Mouse (Mus musculus) hindbrain, embryonic 13.5 days (tissue): Measurements from ENCODE around the gene Gnao1. TPM values are rescaled to one million over a fixed set of nuclear protein-coding genes. Genes with fewer than 3 reads are reported as not detected.

Source experiments
- ATAC-seq: fragments of 200-750 bp; cut with Nextera tagmentation; 2 replicates; pipeline ENCODE4 v1.8.0; 2017; ENCODE audit warnings: moderate TSS enrichment; ENCODE audit not compliant: low FRiP score
- H3K27ac ChIP-seq: fragments of 300-500 bp; sonication (generic); 2 replicates; pipeline ENCODE4 v1.5.1; 2015; ENCODE audit warnings: inconsistent platforms, mild to moderate bottlenecking, moderate library complexity
- H3K27me3 ChIP-seq: fragments of 300-500 bp; sonication (generic); 2 replicates; pipeline ENCODE4 v1.6.1; 2015; ENCODE audit warnings: mild to moderate bottlenecking, inconsistent platforms
- H3K36me3 ChIP-seq: fragments of 300-500 bp; sonication (generic); 2 replicates; pipeline ENCODE4 v1.6.1; 2015; ENCODE audit warnings: mild to moderate bottlenecking, inconsistent platforms
- H3K4me1 ChIP-seq: fragments of 300-500 bp; sonication (generic); replicated peaks from 2 replicates; pipeline ENCODE4 v1.6.1; 2015; ENCODE audit warnings: inconsistent platforms
- H3K4me2 ChIP-seq: fragments of 300-500 bp; sonication (generic); 2 replicates; pipeline ENCODE4 v1.6.1; 2015; ENCODE audit warnings: inconsistent platforms, mild to moderate bottlenecking, moderate library complexity
- H3K4me3 ChIP-seq: fragments of 300-500 bp; sonication (generic); 2 replicates; pipeline ENCODE4 v1.5.1; 2015; ENCODE audit warnings: mild to moderate bottlenecking, inconsistent platforms
- H3K9ac ChIP-seq: fragments of 300-500 bp; sonication (generic); 2 replicates; pipeline ENCODE4 v1.6.1; 2015; ENCODE audit warnings: mild to moderate bottlenecking, inconsistent platforms
- H3K9me3 ChIP-seq: fragments of 300-500 bp; sonication (generic); 2 replicates; pipeline ENCODE4 v1.6.1; 2016; ENCODE audit warnings: inconsistent platforms
- WGBS: fragments of 180-500 bp; shearing (Covaris S2); methylation state at CpG from one replicate; pipeline ENCODE4 v1.1.7; 2015; 5-methylcytosine and 5-hydroxymethylcytosine counted together
- polyA plus RNA-seq: library from polyadenylated mRNA; unstranded; fragments of >200 nt; fragmentation: Nextera tagmentation; extraction: Ambion mirVana; gene quantifications from 2 replicates; pipeline ENCODE4 v1.2.1, GENCODE M21; 2015

The Gnao1 gene
- polyA plus RNA-seq, 1 experiment from 2014 or later = 145 TPM

DNA sequence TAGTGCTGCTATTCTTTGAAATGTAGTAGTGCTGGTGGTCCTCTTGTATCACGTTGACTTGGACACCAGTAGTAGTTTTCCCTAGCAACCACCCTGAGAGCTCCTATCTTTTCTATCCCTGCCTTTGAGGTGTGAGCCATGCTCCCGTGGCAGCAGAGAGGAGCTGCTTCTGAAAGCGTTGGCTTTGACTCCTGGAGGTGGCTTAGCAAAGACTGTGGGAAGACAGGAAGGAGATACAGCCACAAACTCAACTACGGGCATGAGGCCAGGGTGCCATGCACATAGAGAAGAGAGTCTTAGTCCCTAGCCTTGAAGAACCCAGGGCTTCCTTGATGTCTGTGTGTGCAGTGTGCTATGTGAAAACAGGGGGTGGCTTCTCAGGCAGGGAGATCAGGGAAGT lies 10.2 kb downstream of the Gnao1 start:
- Histone ChIP-seq H3K9me3 (no peaks in the 10 kb centered on the region), H3K36me3 (peaks cover 63% of the 10 kb centered on the region), H3K4me1 (peaks cover 35% of the 10 kb centered on the region), H3K4me3 (no peak overlapping the region), H3K27me3 (no peaks in the 10 kb centered on the region), H3K9ac (no peak overlapping the region), H3K27ac (no peak overlapping the region), H3K4me2 (no peak overlapping the region)
- ATAC-seq = no peak
- 84% methylated on average over 4 of the region's 4 CpGs for WGBS

DNA sequence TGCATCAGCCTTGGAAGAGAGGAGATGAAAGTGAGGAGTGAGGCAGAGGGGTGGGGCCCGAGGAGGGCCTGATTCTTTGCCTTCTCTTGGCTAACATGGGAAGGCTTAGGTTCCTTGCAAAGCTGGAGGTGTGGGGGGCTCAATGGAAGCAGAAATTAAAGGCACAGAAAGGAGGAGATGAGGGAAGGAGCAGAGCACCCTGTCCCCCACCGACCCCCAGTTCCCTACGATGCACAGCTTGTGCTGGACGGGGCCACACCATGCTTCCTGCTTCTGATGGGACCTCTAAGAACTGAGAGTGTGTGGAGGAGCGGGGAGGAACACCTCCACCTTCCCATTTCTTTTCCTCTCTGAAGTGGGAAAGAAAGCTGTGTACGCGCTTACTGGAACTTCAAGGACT lies 11.6 kb downstream of the Gnao1 start:
- H3K4me3 ChIP-seq = no peak overlapping the region
- no peak overlapping the region for H3K27ac ChIP-seq
- WGBS = 93% methylated on average over 7 of the region's 7 CpGs
- H3K9ac ChIP-seq = no peak overlapping the region
- no peaks in the 10 kb centered on the region for H3K27me3 ChIP-seq
- no peak for ATAC-seq
- no peak overlapping the region for H3K4me2 ChIP-seq
- peaks cover 64% of the 10 kb centered on the region for H3K36me3 ChIP-seq
- no peaks in the 10 kb centered on the region for H3K9me3 ChIP-seq
- H3K4me1 ChIP-seq = peaks cover 21% of the 10 kb centered on the region

DNA sequence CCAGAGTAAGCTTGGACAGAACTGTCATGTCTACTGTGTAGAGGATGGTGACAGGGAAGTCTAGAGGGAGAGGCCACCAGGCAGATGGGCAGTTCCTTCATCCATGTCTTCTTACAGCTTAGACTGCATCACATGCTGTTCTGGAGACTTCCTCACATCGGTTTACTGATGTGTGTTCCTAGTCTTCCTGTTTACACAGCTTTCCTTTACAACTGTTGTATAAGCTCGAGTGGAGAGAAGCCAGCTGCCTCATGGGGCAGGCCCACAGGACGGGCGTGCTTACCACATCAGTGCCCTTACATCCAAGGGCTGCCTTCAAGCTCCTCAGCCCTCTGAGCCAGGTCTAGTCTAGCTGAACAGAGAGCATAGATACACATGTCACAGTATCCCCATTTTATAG lies 15.6 kb downstream of the Gnao1 start:
- Histone ChIP-seq H3K36me3 (peaks cover 48% of the 10 kb centered on the region), H3K9ac (no peak overlapping the region), H3K9me3 (no peaks in the 10 kb centered on the region), H3K27ac (no peak overlapping the region), H3K27me3 (no peaks in the 10 kb centered on the region), H3K4me1 (peaks cover 15% of the 10 kb centered on the region), H3K4me3 (no peak overlapping the region), H3K4me2 (no peak overlapping the region)
- ATAC-seq = no peak
- 63% methylated on average over 4 of the region's 4 CpGs for WGBS

DNA sequence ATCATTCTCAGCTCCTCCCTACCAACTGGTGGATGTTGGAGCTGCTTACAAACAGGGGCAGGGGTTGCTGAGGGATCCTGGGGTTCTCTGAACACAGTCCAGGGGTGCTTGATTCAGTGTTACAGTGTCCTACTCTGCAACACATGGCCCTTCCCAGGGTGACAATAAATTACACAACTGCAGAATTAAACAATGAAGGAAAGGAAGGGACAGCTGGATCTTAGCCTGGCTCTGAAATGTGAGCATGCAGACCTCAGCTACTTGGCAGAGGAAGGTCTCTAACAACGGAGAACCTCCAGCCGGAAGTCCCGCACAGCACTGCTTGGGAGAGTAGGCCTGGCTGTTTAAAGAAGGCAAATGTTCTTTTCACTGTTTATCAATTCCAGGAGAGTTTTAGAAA lies 20.9 kb downstream of the Gnao1 start:
- Histone ChIP-seq H3K9ac (no peak overlapping the region), H3K4me2 (no peak overlapping the region), H3K4me3 (no peak overlapping the region), H3K27ac (no peak overlapping the region), H3K9me3 (no peaks in the 10 kb centered on the region), H3K27me3 (no peaks in the 10 kb centered on the region), H3K36me3 (peaks cover 17% of the 10 kb centered on the region; the same call in 1 of the 2 replicates), H3K4me1 (peaks cover 58% of the 10 kb centered on the region)
- 63% methylated on average over 3 of the region's 3 CpGs for WGBS
- no peak for ATAC-seq

DNA sequence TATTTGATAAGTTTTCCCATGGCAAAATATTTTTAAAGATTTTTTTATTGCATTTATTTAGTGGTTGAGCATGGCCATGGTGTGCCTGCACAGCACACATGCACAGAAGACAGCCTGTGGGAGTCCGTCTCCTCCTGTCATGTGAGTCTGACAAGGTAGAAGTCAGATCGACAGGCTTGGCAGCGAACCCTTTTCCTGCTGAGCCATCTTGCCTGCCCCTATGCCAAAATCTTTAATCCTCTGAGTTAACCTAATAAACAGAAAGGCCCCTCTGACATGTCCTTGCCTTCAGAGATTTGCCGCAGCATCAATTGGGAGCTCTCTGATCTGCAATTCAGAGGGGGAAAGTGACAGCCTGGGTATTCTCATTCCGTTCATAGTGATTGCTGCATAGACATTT lies 26.0 kb downstream of the Gnao1 start:
- H3K27me3 ChIP-seq = no peaks in the 10 kb centered on the region
- 56% methylated on average over 5 of the region's 5 CpGs for WGBS
- H3K36me3 ChIP-seq = peaks cover 9% of the 10 kb centered on the region; the same call in 1 of the 2 replicates
- H3K9me3 ChIP-seq = no peaks in the 10 kb centered on the region
- ATAC-seq = no peak
- H3K27ac ChIP-seq = no peak overlapping the region
- H3K4me2 ChIP-seq = no peak overlapping the region
- H3K4me1 ChIP-seq = peaks cover 97% of the 10 kb centered on the region
- no peak overlapping the region for H3K4me3 ChIP-seq
- no peak overlapping the region for H3K9ac ChIP-seq

DNA sequence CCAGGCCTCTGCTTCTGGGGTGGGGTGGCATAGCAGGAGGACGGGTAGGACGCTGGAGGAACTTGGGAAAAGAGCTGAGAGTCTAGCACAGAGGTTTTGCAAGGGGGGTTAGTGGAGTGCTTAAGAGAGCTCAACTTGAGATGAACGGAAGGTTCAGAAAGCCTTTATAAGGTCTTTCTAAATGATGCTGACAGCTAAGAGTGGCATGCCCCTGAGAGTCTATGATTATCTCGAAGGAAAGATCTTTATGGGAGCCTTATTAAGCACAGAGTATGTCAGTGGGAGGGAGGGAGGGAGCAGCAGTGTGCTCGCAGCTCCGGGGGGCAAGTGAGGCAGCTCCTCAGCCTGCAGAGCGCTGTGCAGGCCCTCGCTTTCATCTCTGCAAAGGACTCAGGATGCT lies 29.3 kb downstream of the Gnao1 start:
- no peak for ATAC-seq
- Histone ChIP-seq H3K4me2 (no peak overlapping the region), H3K27ac (no peak overlapping the region), H3K27me3 (no peaks in the 10 kb centered on the region), H3K9ac (no peak overlapping the region), H3K4me1 (peaks cover 96% of the 10 kb centered on the region), H3K36me3 (peaks cover 9% of the 10 kb centered on the region; the same call in 1 of the 2 replicates), H3K4me3 (no peak overlapping the region), H3K9me3 (no peaks in the 10 kb centered on the region)
- 24% methylated on average over 8 of the region's 8 CpGs for WGBS

DNA sequence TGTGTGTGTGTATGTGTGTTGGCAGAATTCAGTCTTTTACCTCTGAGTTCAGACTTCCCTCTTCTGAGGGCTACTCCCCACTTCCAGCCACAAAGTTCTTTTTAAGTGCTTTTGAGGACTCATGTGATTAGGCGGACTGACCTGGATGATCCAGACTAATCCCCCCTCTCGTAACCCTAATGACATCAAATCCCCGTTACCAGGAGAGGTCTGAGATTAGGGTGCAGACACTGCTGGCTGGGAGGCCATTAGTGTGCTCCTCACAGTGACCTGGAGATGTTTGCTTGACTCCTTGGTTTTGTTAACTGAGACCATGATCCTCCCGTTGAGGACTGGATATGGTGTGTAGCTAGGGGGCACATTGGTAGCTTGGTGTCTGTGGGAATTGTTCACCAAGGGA lies 30.7 kb downstream of the Gnao1 start:
- WGBS = 74% methylated on average over 4 of the region's 4 CpGs
- H3K4me2 ChIP-seq = no peak overlapping the region

DNA sequence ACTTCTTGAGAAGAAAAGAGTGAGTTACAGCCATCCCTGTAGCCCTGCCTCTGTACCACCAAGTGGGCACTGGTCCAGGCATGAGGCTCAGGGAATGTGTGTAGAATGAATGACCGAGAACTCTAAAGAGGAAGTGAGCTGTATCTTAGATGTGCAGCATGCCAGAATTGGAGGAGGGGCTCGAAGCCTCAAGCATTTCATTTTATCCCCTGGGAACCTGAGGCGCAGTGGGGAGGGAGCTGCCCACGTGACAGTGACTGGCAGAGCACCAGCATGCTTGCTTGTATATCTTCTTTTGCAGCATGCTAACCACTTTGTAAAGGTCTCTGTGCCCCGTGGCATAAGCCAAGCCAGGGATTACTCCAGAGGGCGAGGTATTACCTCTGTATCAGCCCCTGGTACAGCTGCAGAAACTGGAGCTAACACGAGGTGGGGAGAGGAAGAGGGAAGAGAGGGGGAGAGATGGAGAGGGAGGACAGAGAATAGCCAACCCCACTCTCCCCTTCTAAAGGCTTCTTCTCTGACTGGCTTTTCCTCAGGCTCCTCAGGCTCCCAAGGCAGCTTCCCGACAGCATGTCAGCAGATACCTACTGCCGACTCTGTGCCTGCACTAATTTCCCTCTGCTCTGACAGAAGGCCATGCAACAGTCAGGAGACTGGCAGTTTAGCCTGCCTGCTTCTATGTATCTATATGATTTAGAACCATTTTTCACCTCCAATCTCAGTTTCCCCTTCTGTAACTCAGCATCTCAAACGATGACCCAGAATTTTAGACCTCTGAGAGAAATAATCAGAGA lies 31.4 kb downstream of the Gnao1 start:
- WGBS = 33% methylated on average over 10 of the region's 10 CpGs
- 0 out of 2 replicates have a peak overlapping the region, but pooled peaks have one; percentile 9 for H3K4me2 ChIP-seq
- H3K4me1 ChIP-seq = peaks cover 87% of the 10 kb centered on the region
- no peak overlapping the region for H3K4me3 ChIP-seq
- peak overlapping the region; percentile 69 for H3K27ac ChIP-seq
- H3K27me3 ChIP-seq = no peaks in the 10 kb centered on the region
- peaks cover 9% of the 10 kb centered on the region; the same call in 1 of the 2 replicates for H3K36me3 ChIP-seq
- peak; percentile 71 for ATAC-seq
- H3K9ac ChIP-seq = peak overlapping the region; percentile 26; the same call in 1 of the 2 replicates
- no peaks in the 10 kb centered on the region for H3K9me3 ChIP-seq

More for the DNA sequence above, 30.7 kb downstream of the Gnao1 start:
- Histone ChIP-seq H3K9me3 (no peaks in the 10 kb centered on the region), H3K36me3 (peaks cover 9% of the 10 kb centered on the region; the same call in 1 of the 2 replicates), H3K27me3 (no peaks in the 10 kb centered on the region), H3K4me1 (peaks cover 94% of the 10 kb centered on the region), H3K9ac (peak overlapping the region; percentile 26; the same call in 1 of the 2 replicates), H3K4me3 (no peak overlapping the region), H3K27ac (peak overlapping the region; percentile 69)
- no peak for ATAC-seq

DNA sequence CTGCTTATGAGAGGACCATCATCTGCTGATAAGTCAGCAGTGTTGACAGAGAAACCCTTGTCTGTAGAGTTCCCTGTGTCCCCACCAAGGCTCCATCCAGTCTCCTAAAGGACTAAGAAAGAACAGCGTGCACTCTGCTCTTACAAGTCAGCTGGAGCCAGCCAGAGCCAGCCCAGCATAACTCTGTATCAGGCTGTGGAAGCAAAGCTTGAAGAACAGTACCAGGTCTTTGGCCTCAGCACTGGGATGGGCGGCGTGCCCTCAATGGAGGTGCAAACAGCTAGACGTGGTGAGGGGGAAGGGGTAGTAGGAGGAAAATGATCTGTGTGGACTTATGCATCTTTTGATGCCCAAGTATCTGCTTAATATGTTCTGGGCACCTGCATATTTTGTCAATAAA lies 32.8 kb downstream of the Gnao1 start:
- no peak overlapping the region for H3K9ac ChIP-seq

DNA sequence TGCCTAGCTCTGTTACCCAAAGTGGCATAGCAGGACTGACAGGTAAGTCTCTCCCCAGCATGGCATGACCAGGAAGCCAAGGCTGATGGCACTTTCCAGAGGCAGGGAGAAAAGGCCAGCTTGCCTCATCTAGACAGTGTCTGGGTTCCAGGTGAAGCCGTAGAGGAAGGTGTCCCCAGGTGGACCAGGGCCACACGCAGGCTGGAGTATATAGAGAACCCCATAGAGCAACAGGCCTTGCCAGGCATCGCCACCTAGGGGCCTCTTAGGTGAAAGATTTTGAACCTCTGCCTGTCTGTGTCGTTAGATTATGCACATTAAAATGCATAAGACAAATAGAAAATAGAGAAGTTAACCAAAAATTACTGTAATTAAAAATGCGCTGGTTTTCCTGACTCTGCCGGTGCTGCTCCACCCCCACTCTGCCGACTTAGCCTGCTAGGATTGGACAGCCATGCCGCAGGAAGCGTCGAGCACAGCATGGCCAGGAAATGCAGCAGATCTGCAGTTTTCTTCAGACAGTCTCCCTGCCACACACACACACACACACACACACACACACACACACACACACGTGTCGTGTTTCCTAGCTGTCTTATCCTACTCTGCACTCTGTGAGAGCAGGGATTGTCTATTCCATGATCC lies 34.2 kb downstream of the Gnao1 start:
- 49% methylated on average over 12 of the region's 12 CpGs for WGBS
- H3K27ac ChIP-seq = no peak overlapping the region

More for the DNA sequence above, 32.8 kb downstream of the Gnao1 start:
- no peak for ATAC-seq
- H3K9me3 ChIP-seq = no peaks in the 10 kb centered on the region
- H3K4me2 ChIP-seq = no peak overlapping the region
- H3K27ac ChIP-seq = no peak overlapping the region
- peaks cover 74% of the 10 kb centered on the region for H3K4me1 ChIP-seq
- no peaks in the 10 kb centered on the region for H3K27me3 ChIP-seq
- peaks cover 2% of the 10 kb centered on the region; the same call in 1 of the 2 replicates for H3K36me3 ChIP-seq
- no peak overlapping the region for H3K4me3 ChIP-seq
- WGBS = 96% methylated on average over 4 of the region's 4 CpGs

DNA sequence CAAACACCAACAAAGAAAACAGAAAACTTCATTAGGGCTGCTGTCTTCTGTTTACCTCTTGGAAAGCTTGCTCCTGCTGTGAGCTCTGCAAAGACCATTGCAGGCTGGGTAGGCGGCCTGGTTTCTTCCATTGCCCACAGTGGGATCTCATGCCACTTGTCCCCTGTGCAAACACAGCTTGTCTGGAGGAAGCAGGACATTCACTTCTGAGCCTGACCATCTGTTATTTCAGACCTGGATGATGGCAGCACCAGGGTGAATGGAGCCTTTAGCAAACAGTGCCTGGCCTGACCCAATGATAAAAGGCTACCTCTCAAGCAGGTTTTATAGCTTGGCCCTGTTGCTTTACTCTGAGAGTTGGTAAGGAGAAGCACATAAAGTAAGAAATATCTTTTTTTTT lies 35.4 kb downstream of the Gnao1 start:
- 68% methylated on average over 1 of the region's 1 CpGs for WGBS
- Histone ChIP-seq H3K27ac (no peak overlapping the region), H3K9me3 (no peaks in the 10 kb centered on the region), H3K36me3 (no peaks in the 10 kb centered on the region), H3K9ac (no peak overlapping the region), H3K4me2 (no peak overlapping the region), H3K4me1 (peaks cover 49% of the 10 kb centered on the region), H3K4me3 (no peak overlapping the region), H3K27me3 (no peaks in the 10 kb centered on the region)
- ATAC-seq = no peak

More for the DNA sequence above, 34.2 kb downstream of the Gnao1 start:
- no peak overlapping the region for H3K4me3 ChIP-seq
- ATAC-seq = no peak
- peaks cover 61% of the 10 kb centered on the region for H3K4me1 ChIP-seq
- H3K36me3 ChIP-seq = no peaks in the 10 kb centered on the region
- H3K4me2 ChIP-seq = no peak overlapping the region
- no peaks in the 10 kb centered on the region for H3K27me3 ChIP-seq
- H3K9ac ChIP-seq = no peak overlapping the region
- H3K9me3 ChIP-seq = no peaks in the 10 kb centered on the region

DNA sequence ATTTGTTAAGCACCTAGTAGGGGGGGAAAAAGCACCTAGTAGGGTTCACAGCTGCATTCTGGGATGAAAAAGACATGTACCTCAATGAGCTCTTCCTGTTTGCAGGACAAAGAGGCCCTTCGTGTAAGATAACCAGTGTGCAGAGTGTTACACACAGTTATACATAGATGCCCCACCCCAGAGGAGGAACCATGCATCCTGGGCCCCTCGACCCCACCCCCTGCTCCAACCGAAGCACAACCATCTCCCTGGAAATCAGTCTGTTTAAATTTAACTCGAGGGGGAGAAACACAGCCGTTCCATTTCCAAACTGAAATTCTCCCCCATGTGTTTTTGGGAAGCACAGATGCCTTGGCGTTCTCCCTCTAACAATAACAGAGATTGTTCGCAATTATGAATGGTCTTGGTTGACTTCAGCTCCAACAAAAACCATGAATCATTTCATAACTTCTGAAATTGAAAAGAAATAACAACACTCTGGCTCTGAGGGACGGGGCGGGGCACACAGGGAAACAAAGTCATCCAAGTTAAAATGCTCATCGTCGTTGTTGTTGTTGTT lies 42.4 kb downstream of the Gnao1 start:
- H3K4me3 ChIP-seq = no peak overlapping the region
- ATAC-seq = no peak
- no peak overlapping the region for H3K9ac ChIP-seq
- no peaks in the 10 kb centered on the region for H3K9me3 ChIP-seq
- peaks cover 21% of the 10 kb centered on the region for H3K4me1 ChIP-seq
- no peak overlapping the region for H3K4me2 ChIP-seq
- 82% methylated on average over 11 of the region's 11 CpGs for WGBS
- H3K27ac ChIP-seq = no peak overlapping the region
- no peaks in the 10 kb centered on the region for H3K27me3 ChIP-seq
- no peaks in the 10 kb centered on the region for H3K36me3 ChIP-seq
